Mouse (Mus musculus): ENCODE results near the gene Areg. TPM values are rescaled to one million over a fixed set of nuclear protein-coding genes. Genes with fewer than 3 reads are reported as not detected.

The Areg gene
- 0.38 and 0.75 TPM in 2 replicates for polyA plus RNA-seq (2012; rRNA removed)
- 1.1 and 1.6 TPM in 2 replicates for polyA plus RNA-seq (2014; fragmentation: Nextera tagmentation; extraction: Ambion mirVana)

DNA sequence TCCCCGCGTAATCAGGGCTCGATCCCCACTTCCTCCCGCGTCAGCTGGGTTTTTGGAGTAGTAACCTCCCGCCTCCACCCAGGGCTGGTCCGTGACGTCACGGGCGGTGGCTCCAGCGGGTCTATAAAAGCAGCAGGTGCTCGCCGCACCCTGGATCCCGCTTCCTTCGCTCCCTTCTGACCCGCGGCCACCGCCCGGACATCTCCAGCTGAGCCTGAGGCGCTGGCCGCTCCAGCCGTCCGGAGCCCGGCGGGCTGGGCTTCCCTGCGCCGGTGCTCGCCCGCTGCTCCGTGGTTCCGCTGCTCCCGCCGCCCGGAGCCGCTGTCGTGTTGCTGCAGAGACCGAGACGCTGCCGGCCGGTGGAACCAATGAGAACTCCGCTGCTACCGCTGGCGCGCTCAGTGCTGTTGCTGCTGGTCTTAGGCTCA lies at the start of gene Areg:
Gene Areg (plus strand): TSS at position 154 of the 428 bp plus-strand sequence.
- Histone ChIP-seq H3K4me3 (replicated peaks; ENCODE audit: low read length) (peak within 1 kb of the TSS; percentile 50), H3K27ac (replicated peaks; ENCODE audit: low read depth, low read length) (no peak within 1 kb of the TSS), H3K9ac (ENCODE audit: low read depth, low read length, severe bottlenecking) (peak within 1 kb of the TSS; percentile 49), H3K4me2 (replicated peaks; ENCODE audit: low read depth, low read length, severe bottlenecking) (peak within 1 kb of the TSS; percentile 93), H3K4me1 (ENCODE audit: control insufficient read depth, insufficient read depth, low read length) (peaks cover 4% of the 10 kb centered on the region; the same call in 1 of the 2 replicates), H3K36me3 (ENCODE audit: control insufficient read depth, insufficient read depth, low read length) (no peaks in the 10 kb centered on the region), H3K9me3 (ENCODE audit: control insufficient read depth, low read length) (no peaks in the 10 kb centered on the region), H3K27me3 (ENCODE audit: control insufficient read depth, insufficient read depth, low read length) (peaks cover 25% of the 10 kb centered on the region)
- TF ChIP-seq POLR2A (IDR thresholded peaks at IDR 0.05; ENCODE audit: borderline replicate concordance, extremely low read depth, insufficient read depth, insufficient read length), result no peak
- peak; percentile 86 for ATAC-seq (ENCODE audit: low FRiP score, low read depth)
- DNase-seq (ENCODE audit: low spot score), result peak; percentile 7
- under 1% methylated on average over 43 of the region's 44 CpGs for WGBS

DNA sequence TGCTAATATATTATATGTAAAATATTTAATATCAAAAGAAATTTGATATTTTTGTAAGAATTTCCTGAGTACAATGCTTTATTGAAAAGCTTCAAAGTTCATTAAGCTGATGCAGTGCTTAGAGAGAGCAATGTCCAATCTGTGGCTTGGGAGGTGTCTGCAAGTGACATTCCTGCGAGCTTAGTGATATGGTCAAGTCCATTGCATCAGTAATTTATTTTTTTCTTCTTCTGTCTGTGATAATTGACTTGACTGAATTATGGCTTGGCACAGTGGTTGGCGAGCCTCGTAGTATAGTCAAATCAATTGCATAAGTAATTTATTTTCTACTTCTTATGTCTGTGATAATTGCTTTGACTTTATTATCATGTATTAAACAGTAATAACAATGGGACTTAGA lies 49.1 kb upstream of the Areg start:
- no peak for DNase-seq (ENCODE audit: low spot score)
- TF ChIP-seq POLR2A (IDR thresholded peaks at IDR 0.05; ENCODE audit: borderline replicate concordance, extremely low read depth, insufficient read depth, insufficient read length), result no peak
- Histone ChIP-seq H3K4me3 (replicated peaks; ENCODE audit: low read length) (no peak overlapping the region), H3K27ac (replicated peaks; ENCODE audit: low read depth, low read length) (no peak overlapping the region), H3K9ac (ENCODE audit: low read depth, low read length, severe bottlenecking) (no peak overlapping the region), H3K36me3 (ENCODE audit: control insufficient read depth, insufficient read depth, low read length) (no peaks in the 10 kb centered on the region), H3K4me2 (replicated peaks; ENCODE audit: low read depth, low read length, severe bottlenecking) (no peak overlapping the region), H3K9me3 (ENCODE audit: control insufficient read depth, low read length) (no peaks in the 10 kb centered on the region), H3K4me1 (ENCODE audit: control insufficient read depth, insufficient read depth, low read length) (no peaks in the 10 kb centered on the region), H3K27me3 (ENCODE audit: control insufficient read depth, insufficient read depth, low read length) (no peaks in the 10 kb centered on the region)
- 76% methylated on average over 3 of the region's 3 CpGs for WGBS
- ATAC-seq (ENCODE audit: low FRiP score, low read depth), result no peak

DNA sequence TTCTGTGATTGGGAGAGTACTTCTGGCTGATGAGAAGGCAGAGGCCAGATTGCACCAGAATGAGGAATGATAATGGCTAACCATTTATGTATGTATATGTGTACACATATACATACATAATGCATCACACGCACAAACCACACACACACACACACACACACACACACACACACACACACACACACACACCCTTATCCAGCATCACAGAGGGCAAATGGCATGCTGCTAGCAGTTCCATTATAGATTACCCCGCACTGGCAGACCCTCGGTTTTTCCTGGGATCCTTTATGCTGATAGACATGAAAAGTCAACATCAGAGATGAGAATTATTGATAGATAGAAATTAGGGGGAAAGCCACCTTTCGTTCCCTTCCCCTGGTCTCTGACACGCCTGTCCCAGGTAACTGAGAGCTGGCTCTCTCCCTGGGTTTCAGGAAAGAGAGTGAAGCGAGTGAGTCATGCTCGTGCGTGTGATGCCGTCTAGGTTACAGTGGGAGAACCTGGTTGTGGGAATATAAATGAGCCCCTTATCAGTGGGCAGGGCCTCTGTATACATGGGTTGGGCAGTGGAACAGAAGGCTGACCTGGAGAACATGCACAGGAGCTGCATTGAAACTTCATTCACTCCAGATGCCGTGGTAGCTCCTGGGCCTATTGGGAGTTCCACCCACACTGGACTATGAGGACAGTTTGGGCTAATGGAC lies 41.3 kb upstream of the Areg start:
- DNase-seq (ENCODE audit: low spot score), result no peak
- no peaks in the 10 kb centered on the region for H3K36me3 ChIP-seq (ENCODE audit: control insufficient read depth, insufficient read depth, low read length)
- no peaks in the 10 kb centered on the region for H3K4me1 ChIP-seq (ENCODE audit: control insufficient read depth, insufficient read depth, low read length)
- H3K4me2 ChIP-seq (replicated peaks; ENCODE audit: low read depth, low read length, severe bottlenecking), result no peak overlapping the region
- H3K9ac ChIP-seq (ENCODE audit: low read depth, low read length, severe bottlenecking), result no peak overlapping the region
- WGBS, result 84% methylated on average over 10 of the region's 10 CpGs
- no peaks in the 10 kb centered on the region for H3K9me3 ChIP-seq (ENCODE audit: control insufficient read depth, low read length)
- TF ChIP-seq POLR2A (IDR thresholded peaks at IDR 0.05; ENCODE audit: borderline replicate concordance, extremely low read depth, insufficient read depth, insufficient read length), result no peak
- H3K27ac ChIP-seq (replicated peaks; ENCODE audit: low read depth, low read length), result no peak overlapping the region
- no peaks in the 10 kb centered on the region for H3K27me3 ChIP-seq (ENCODE audit: control insufficient read depth, insufficient read depth, low read length)
- H3K4me3 ChIP-seq (replicated peaks; ENCODE audit: low read length), result no peak overlapping the region
- ATAC-seq (ENCODE audit: low FRiP score, low read depth), result no peak

DNA sequence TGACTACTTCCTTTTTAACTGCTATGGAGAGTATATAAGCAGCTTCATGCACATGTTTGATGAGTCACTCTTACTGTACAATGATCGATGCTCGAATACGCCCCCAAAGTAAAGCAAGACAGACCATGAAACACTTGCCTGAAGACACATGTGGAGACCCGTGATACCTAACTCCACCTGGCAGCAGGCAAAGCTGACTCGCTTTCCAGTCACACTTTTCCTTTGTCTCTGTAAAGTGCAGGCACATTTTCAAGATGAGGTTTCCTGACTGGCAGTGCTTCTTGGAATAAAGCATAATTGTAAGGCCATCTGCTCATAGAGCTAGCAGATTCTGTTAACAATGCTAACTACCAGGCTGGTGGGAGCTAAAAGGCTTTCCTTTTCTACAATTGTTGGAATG lies 37.7 kb upstream of the Areg start:
- no peaks in the 10 kb centered on the region for H3K4me1 ChIP-seq (ENCODE audit: control insufficient read depth, insufficient read depth, low read length)
- WGBS, result 90% methylated on average over 5 of the region's 5 CpGs
- H3K9ac ChIP-seq (ENCODE audit: low read depth, low read length, severe bottlenecking), result no peak overlapping the region
- H3K4me3 ChIP-seq (replicated peaks; ENCODE audit: low read length), result no peak overlapping the region
- no peak for ATAC-seq (ENCODE audit: low FRiP score, low read depth)
- H3K27me3 ChIP-seq (ENCODE audit: control insufficient read depth, insufficient read depth, low read length), result no peaks in the 10 kb centered on the region
- no peaks in the 10 kb centered on the region for H3K36me3 ChIP-seq (ENCODE audit: control insufficient read depth, insufficient read depth, low read length)
- no peak for TF ChIP-seq POLR2A (IDR thresholded peaks at IDR 0.05; ENCODE audit: borderline replicate concordance, extremely low read depth, insufficient read depth, insufficient read length)
- no peak overlapping the region for H3K27ac ChIP-seq (replicated peaks; ENCODE audit: low read depth, low read length)
- no peak for DNase-seq (ENCODE audit: low spot score)
- H3K4me2 ChIP-seq (replicated peaks; ENCODE audit: low read depth, low read length, severe bottlenecking), result no peak overlapping the region
- no peaks in the 10 kb centered on the region for H3K9me3 ChIP-seq (ENCODE audit: control insufficient read depth, low read length)

DNA sequence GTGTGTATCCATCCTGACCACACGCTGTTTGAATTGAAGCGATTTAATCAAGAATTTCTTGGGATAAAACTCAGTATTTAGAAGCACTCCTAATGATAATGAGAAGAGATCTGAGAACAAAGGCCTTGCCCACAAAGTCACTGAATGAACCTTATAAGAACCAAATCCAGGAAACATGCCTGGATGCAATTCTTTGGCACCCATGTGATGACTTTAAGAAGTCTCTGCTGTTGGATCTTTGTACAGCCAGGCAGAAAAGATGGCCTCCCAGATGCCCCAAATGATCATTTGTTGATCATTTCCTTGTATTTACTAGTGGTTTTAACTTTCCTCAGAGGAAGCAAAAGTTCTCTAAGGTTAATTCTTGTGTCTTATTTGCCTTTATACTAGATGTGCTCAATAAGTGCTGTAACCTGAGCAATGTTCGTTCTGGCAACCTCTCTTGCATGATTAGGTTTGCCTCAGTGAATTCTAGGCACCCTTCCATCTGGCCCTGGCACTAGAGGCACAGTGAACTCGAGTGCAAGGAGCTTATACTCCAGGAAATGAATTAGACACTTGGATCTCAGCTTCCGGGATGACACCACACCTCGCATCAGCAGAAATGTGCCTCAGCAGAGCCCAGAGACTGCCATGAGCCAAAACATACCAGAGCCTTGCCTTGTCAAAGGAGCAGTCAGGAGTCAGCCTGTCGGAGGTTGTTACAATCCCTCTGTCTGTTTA lies 35.3 kb upstream of the Areg start:
- no peak overlapping the region for H3K27ac ChIP-seq (replicated peaks; ENCODE audit: low read depth, low read length)
- DNase-seq (ENCODE audit: low spot score) (no peak), ATAC-seq (ENCODE audit: low FRiP score, low read depth) (no peak)
- H3K4me3 ChIP-seq (replicated peaks; ENCODE audit: low read length), result no peak overlapping the region
- no peak for TF ChIP-seq POLR2A (IDR thresholded peaks at IDR 0.05; ENCODE audit: borderline replicate concordance, extremely low read depth, insufficient read depth, insufficient read length)
- no peaks in the 10 kb centered on the region for H3K4me1 ChIP-seq (ENCODE audit: control insufficient read depth, insufficient read depth, low read length)
- 77% methylated on average over 7 of the region's 7 CpGs for WGBS
- H3K27me3 ChIP-seq (ENCODE audit: control insufficient read depth, insufficient read depth, low read length), result no peaks in the 10 kb centered on the region
- no peak overlapping the region for H3K4me2 ChIP-seq (replicated peaks; ENCODE audit: low read depth, low read length, severe bottlenecking)
- no peak overlapping the region for H3K9ac ChIP-seq (ENCODE audit: low read depth, low read length, severe bottlenecking)
- H3K9me3 ChIP-seq (ENCODE audit: control insufficient read depth, low read length), result no peaks in the 10 kb centered on the region
- no peaks in the 10 kb centered on the region for H3K36me3 ChIP-seq (ENCODE audit: control insufficient read depth, insufficient read depth, low read length)
